Mouse (Mus musculus) kidney, postnatal 10 days (tissue): Measurements from ENCODE around the gene Sccpdh.

Experiments
- DNase-seq: peaks from one replicate; pipeline ENCODE4 v3.0.0; 2021; ENCODE audit warnings: mixed read lengths

Sccpdh gene

GRCm38 (mm10) chr1:179734500-179735474, 66.8 kb downstream of the Sccpdh start:
- DNase-seq, result peak; percentile 74

- no peak for DNase-seq
Measured at GRCm38 (mm10) chr1:179736483-179736882, 68.5 kb downstream of the Sccpdh start.
